Mouse (Mus musculus): ENCODE data around the gene Pan2. TPM values are rescaled to one million over a fixed set of nuclear protein-coding genes. Genes with fewer than 3 reads are reported as not detected.
"Not testable (repeated sequence)": the region's sequence is repeated elsewhere in the genome, so short reads cannot be mapped to it uniquely, and the experiment has no call there.

The Pan2 gene
- polyA plus RNA-seq, 1 experiment from 2014 or later: 11.8 TPM

DNA sequence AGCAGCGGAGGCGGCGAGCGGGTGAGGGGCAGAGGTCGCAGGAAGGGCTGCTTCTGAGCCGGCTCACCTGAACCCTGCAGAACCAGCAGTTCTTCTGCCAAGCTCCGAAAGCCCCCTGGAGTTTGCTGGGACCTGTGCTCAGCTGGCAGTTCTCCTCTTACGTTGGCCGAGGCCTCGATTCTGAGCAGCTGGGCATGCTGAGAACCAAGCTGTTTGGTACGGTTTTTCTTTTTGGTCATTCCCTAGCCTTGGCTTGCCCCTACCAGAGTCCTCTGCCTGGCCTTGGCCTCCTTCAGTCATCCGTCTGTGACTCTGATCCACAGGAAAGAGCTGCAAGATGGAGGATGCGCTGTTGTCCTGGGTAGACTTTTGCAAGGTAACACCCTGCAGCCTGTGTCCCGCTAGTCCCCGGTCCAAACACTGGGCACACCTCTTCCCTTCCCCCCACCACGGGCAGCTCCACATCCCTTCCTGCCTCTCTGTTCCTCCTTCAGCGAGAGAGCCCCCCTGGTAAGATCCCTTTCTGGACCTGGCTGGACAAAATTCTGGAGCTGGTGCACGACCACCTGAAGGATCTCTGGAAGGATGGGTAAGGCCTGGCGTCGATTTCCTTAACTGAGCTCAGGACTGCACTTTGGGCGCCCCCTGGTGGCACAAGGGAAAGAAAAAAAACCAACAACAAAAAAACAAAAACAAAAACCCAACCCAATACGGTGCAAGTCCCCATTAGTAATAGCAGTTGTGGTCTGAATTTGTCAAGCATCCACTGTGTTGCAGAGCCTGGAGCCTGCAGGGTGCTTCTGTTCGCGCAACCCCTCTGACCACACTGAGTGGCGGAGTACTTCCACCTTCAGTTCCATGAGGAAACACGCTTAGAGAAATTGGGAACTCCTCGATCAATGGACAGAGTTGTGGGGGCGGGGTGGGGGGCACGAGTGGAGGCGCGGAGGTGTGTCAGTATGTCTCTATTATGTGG lies 19.2 kb upstream of the Pan2 start:
- H3K4me3 ChIP-seq (replicated peaks): no peak overlapping the region
- H3K4me1 ChIP-seq (replicated peaks): no peaks in the 10 kb centered on the region
- no peaks in the 10 kb centered on the region for H3K27me3 ChIP-seq
- peaks cover 73% of the 10 kb centered on the region for H3K36me3 ChIP-seq
- peak; percentile 48 for DNase-seq
- no peak overlapping the region for H3K4me2 ChIP-seq
- H3K9me3 ChIP-seq (replicated peaks): no peaks in the 10 kb centered on the region
- ATAC-seq (ENCODE audit: low read depth): no peak
- no peak overlapping the region for H3K27ac ChIP-seq
- WGBS (ENCODE audit: insufficient replicate concordance): 62% methylated on average over 31 of the region's 31 CpGs
- no peak overlapping the region for H3K9ac ChIP-seq

DNA sequence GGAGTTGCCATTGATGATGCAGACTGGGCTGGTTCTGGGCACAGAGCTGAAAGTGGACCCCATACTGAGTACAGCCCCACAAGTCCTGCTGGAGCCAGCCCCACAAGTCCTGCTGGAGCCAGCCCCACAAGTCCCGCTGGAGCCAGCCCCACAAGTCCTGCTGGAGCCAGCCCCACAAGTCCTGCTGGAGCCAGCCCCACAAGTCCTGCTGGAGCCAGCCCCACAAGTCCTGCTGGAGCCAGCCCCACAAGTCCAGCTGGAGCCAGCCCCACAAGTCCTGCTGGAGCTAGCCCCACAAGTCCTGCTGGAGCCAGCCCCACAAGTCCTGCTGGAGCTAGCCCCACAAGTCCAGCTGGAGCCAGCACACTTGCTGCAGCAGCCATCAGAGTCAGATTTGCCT lies 12.5 kb upstream of the Pan2 start:
- H3K36me3 ChIP-seq: peaks cover 50% of the 10 kb centered on the region
- 64% methylated on average over 1 of the region's 1 CpGs for WGBS (ENCODE audit: insufficient replicate concordance)

GRCm38 (mm10) chr10:128296370-128297090 lies 6.6 kb upstream of the Pan2 start:
- H3K9ac ChIP-seq: no peak overlapping the region
- H3K4me3 ChIP-seq (replicated peaks): no peak overlapping the region
- peaks cover 14% of the 10 kb centered on the region for H3K4me1 ChIP-seq (replicated peaks)
- WGBS (ENCODE audit: insufficient replicate concordance): 70% methylated on average over 13 of the region's 13 CpGs
- no peaks in the 10 kb centered on the region; the same call in 1 of the 2 replicates for H3K27me3 ChIP-seq
- H3K27ac ChIP-seq: no peak overlapping the region
- no peak overlapping the region for H3K4me2 ChIP-seq
- ATAC-seq (ENCODE audit: low read depth) (no peak), DNase-seq (no peak)
- H3K36me3 ChIP-seq: peaks cover 10% of the 10 kb centered on the region
- no peaks in the 10 kb centered on the region for H3K9me3 ChIP-seq (replicated peaks)

More for the DNA sequence above, 12.5 kb upstream of the Pan2 start:
- not testable (repeated sequence) for ATAC-seq (ENCODE audit: low read depth); H3K4me3 ChIP-seq (replicated peaks); H3K4me1 ChIP-seq (replicated peaks); H3K27ac ChIP-seq; DNase-seq; H3K27me3 ChIP-seq; H3K9ac ChIP-seq; H3K9me3 ChIP-seq (replicated peaks); H3K4me2 ChIP-seq

DNA sequence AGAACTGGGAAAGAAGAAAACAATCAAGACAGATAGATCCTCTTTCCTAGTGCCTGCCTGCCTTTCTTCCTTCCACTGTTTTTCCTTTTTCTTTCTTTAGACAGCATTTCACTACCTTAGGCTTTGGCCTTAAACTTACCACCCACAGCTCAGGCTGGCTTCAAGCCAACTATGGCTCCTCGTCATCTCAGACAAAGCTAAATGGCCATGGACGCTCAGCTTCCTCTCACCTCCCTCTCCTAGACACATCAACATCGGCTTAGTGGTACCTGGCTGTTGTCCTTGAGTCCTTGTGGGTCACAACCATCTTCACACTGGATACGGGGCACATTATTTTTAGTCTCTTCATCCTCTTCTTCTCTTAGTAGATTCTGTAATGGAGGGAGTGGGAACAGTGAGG lies 5.9 kb upstream of the Pan2 start:
- ATAC-seq (ENCODE audit: low read depth) (no peak), DNase-seq (no peak)
- Histone ChIP-seq H3K4me3 (replicated peaks) (no peak overlapping the region), H3K4me2 (no peak overlapping the region), H3K9me3 (replicated peaks) (no peaks in the 10 kb centered on the region), H3K36me3 (peaks cover 4% of the 10 kb centered on the region; the same call in 1 of the 2 replicates), H3K9ac (no peak overlapping the region), H3K27me3 (no peaks in the 10 kb centered on the region; the same call in 1 of the 2 replicates), H3K4me1 (replicated peaks) (peaks cover 18% of the 10 kb centered on the region), H3K27ac (no peak overlapping the region)
- WGBS (ENCODE audit: insufficient replicate concordance): 72% methylated on average over 4 of the region's 4 CpGs

- no peak overlapping the region for H3K27ac ChIP-seq
Observed at GRCm38 (mm10) chr10:128297622-128298021, 5.5 kb upstream of the Pan2 start.

DNA sequence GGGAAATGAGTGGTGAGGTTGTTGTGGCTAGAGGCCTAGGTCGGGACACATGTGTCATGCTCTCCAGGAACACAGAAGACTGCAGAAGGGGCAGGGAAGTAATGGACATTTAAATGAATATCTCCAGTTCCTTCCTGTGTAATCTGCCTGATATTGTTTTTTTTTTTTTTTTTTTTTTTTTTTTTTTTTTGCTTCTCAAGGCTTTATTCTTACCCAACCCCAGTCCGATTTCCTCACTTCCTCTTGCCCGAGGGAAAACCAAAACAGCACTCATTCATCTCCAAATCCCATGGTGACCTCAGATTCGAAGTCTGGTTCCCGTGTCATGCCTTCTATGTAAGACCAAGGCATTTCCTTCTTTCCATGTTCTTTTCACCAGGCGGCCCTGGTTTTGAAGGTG lies 4.9 kb upstream of the Pan2 start:
- ATAC-seq (ENCODE audit: low read depth): no peak
- H3K27ac ChIP-seq: no peak overlapping the region
- 51% methylated on average over 6 of the region's 6 CpGs for WGBS (ENCODE audit: insufficient replicate concordance)
- H3K27me3 ChIP-seq: no peaks in the 10 kb centered on the region; the same call in 1 of the 2 replicates
- no peaks in the 10 kb centered on the region for H3K9me3 ChIP-seq (replicated peaks)
- DNase-seq: no peak
- H3K4me2 ChIP-seq: no peak overlapping the region
- no peak overlapping the region for H3K9ac ChIP-seq
- peaks cover 22% of the 10 kb centered on the region for H3K4me1 ChIP-seq (replicated peaks)
- H3K36me3 ChIP-seq: no peaks in the 10 kb centered on the region
- H3K4me3 ChIP-seq (replicated peaks): no peak overlapping the region

More at GRCm38 (mm10) chr10:128297622-128298021, 5.5 kb upstream of the Pan2 start:
- no peak overlapping the region for H3K4me3 ChIP-seq (replicated peaks)
- no peaks in the 10 kb centered on the region; the same call in 1 of the 2 replicates for H3K36me3 ChIP-seq
- WGBS (ENCODE audit: insufficient replicate concordance): 75% methylated on average over 11 of the region's 11 CpGs
- no peaks in the 10 kb centered on the region for H3K9me3 ChIP-seq (replicated peaks)
- H3K27me3 ChIP-seq: no peaks in the 10 kb centered on the region; the same call in 1 of the 2 replicates
- H3K9ac ChIP-seq: no peak overlapping the region
- no peak overlapping the region for H3K4me2 ChIP-seq
- ATAC-seq (ENCODE audit: low read depth) (no peak; the same call in 1 of the 2 replicates), DNase-seq (no peak)
- peaks cover 22% of the 10 kb centered on the region for H3K4me1 ChIP-seq (replicated peaks)

- ATAC-seq (ENCODE audit: low read depth): no peak
- H3K9me3 ChIP-seq (replicated peaks): no peaks in the 10 kb centered on the region
- WGBS (ENCODE audit: insufficient replicate concordance): 68% methylated on average over 11 of the region's 11 CpGs
- H3K4me2 ChIP-seq: no peak within 1 kb of the TSS
- no peak within 1 kb of the TSS for H3K4me3 ChIP-seq (replicated peaks)
- no peaks in the 10 kb centered on the region for H3K36me3 ChIP-seq
- H3K27me3 ChIP-seq: no peaks in the 10 kb centered on the region; the same call in 1 of the 2 replicates
- peaks cover 24% of the 10 kb centered on the region for H3K4me1 ChIP-seq (replicated peaks)
- H3K9ac ChIP-seq: no peak within 1 kb of the TSS
- no peak for DNase-seq
- no peak within 1 kb of the TSS for H3K27ac ChIP-seq
Observed at GRCm38 (mm10) chr10:128298702-128299171, 4.4 kb upstream of the Pan2 start, which contains the start of gene Il23a. TSS of gene Il23a (minus strand) at chr10:128298752.

- WGBS (ENCODE audit: insufficient replicate concordance): 21% methylated on average over 3 of the region's 3 CpGs
- H3K4me3 ChIP-seq (replicated peaks): peak overlapping the region; percentile 72
- peak overlapping the region; percentile 90 for H3K9ac ChIP-seq
- no peaks in the 10 kb centered on the region; the same call in 1 of the 2 replicates for H3K27me3 ChIP-seq
- no peaks in the 10 kb centered on the region for H3K9me3 ChIP-seq (replicated peaks)
- H3K4me2 ChIP-seq: peak overlapping the region; percentile 81
- H3K36me3 ChIP-seq: peaks cover 3% of the 10 kb centered on the region; the same call in 1 of the 2 replicates
- no peak for ATAC-seq (ENCODE audit: low read depth)
- DNase-seq: no peak
- H3K27ac ChIP-seq: peak overlapping the region; percentile 92
- H3K4me1 ChIP-seq (replicated peaks): peaks cover 37% of the 10 kb centered on the region
Observed at GRCm38 (mm10) chr10:128302357-128302756, 778 bp upstream of the Pan2 start.

DNA sequence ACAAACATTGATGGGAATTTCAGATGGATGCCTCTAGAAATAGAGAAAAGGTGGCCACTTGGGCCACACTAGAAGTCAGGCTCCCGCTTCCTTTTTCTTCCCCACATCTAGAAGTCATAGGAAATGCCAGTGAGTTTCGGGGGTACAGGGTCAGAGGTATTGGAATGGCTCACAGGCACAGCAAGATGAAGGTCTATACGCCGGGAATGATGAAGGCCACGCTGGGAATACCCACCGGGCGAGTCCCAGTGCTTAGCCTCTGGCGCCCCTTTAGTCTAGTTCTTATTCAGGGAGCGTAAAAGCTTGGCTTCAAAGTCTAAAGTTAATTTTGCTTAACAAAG lies 380 bp upstream of the Pan2 start:
- Histone ChIP-seq H3K27ac (peak overlapping the region; percentile 92), H3K4me1 (replicated peaks) (peaks cover 35% of the 10 kb centered on the region)
- 2% methylated on average over 9 of the region's 9 CpGs for WGBS (ENCODE audit: insufficient replicate concordance)

GRCm38 (mm10) chr10:128309654-128310053 lies 6.5 kb downstream of the Pan2 start:
- Histone ChIP-seq H3K4me1 (replicated peaks) (peaks cover 7% of the 10 kb centered on the region), H3K9ac (no peak overlapping the region), H3K36me3 (peaks cover 59% of the 10 kb centered on the region), H3K4me3 (replicated peaks) (no peak overlapping the region), H3K27ac (no peak overlapping the region), H3K4me2 (no peak overlapping the region), H3K9me3 (replicated peaks) (no peaks in the 10 kb centered on the region), H3K27me3 (no peaks in the 10 kb centered on the region)
- ATAC-seq (ENCODE audit: low read depth) (no peak), DNase-seq (no peak)
- 84% methylated on average over 7 of the region's 7 CpGs for WGBS (ENCODE audit: insufficient replicate concordance)

More for the DNA sequence above, 380 bp upstream of the Pan2 start:
- Histone ChIP-seq H3K27me3 (no peaks in the 10 kb centered on the region; the same call in 1 of the 2 replicates), H3K36me3 (peaks cover 3% of the 10 kb centered on the region; the same call in 1 of the 2 replicates), H3K4me2 (peak overlapping the region; percentile 81), H3K4me3 (replicated peaks) (peak overlapping the region; percentile 72), H3K9me3 (replicated peaks) (no peaks in the 10 kb centered on the region), H3K9ac (peak overlapping the region; percentile 90)
- DNase-seq (no peak), ATAC-seq (ENCODE audit: low read depth) (peak; percentile 24; the same call in 1 of the 2 replicates)

- 78% methylated on average over 11 of the region's 11 CpGs for WGBS (ENCODE audit: insufficient replicate concordance)
- Histone ChIP-seq H3K27ac (no peak overlapping the region), H3K9me3 (replicated peaks) (no peaks in the 10 kb centered on the region), H3K4me2 (no peak overlapping the region), H3K36me3 (peaks cover 64% of the 10 kb centered on the region), H3K4me1 (replicated peaks) (peaks cover 5% of the 10 kb centered on the region), H3K4me3 (replicated peaks) (no peak overlapping the region), H3K27me3 (no peaks in the 10 kb centered on the region), H3K9ac (no peak overlapping the region)
- DNase-seq: no peak
- no peak for ATAC-seq (ENCODE audit: low read depth)
Observed at GRCm38 (mm10) chr10:128310177-128310576, 7.0 kb downstream of the Pan2 start.

Data from liver, embryonic 13.5 days (tissue).